Mouse (Mus musculus) T-helper 17 cell (primary cell): ENCODE measurements around the gene Gca.

ENCODE experiments used
- in situ Hi-C, 2 experiments: fragments of 300-600 bp; cut with MboI, MseI; formaldehyde crosslinking; loops; 1 replicate in 1 of 2; 2 replicates in 1 of 2; pipeline ENCODE4 v1.15.1; 2025; ENCODE audit warnings: high pct_unique_total_duplicates in 2 of 2

Gca gene

DNA sequence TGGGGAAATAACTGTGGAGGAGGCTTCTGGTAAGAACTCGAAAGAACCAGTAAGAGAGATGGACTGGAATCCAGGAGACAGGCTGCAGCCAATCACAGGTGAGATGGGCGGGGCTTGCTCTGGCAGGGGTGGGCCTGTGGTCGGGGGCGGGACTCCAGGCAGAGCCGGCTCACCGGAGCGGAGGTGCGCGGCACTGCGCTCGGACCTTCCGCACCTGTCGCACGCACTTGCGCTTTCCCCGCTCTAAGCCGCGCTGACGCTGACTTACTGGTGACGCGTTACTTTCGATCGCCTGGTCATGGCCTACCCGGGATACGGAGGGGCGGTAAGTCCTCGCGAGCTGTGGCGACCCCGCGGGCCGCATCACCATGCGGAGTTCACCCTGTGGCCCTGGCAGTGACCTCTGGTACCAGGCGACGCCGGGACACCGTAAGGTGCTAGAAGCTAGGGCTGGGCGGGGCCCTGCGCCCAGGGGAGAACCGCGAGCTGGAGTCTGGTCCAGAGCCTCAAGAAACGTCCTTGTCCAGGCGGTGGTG lies at the start of gene Gca:
Gene Gca (plus strand): TSS at position 151 of the 536 bp plus-strand sequence.
- in situ Hi-C loops = no loop called here

DNA sequence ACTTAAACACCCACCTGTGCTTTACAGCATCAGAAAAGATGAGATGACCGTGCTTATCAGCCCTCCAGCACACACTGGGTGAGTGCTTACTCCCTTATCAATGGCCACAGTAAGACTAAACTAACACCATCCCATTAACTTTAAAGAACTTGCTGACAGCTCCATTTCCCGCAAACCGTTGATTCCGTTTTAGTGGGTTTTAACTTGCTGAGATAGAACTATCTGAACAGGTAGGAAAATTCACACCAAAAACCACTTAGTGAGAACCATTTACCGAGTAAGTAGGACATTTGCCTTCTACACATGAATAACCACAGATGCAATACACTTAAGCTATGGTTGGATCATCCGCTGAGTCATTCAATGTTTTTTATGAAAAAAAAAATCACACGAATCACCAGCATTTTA lies 45.1 kb upstream of the Gca start:
- in situ Hi-C loops = no loop called here

DNA sequence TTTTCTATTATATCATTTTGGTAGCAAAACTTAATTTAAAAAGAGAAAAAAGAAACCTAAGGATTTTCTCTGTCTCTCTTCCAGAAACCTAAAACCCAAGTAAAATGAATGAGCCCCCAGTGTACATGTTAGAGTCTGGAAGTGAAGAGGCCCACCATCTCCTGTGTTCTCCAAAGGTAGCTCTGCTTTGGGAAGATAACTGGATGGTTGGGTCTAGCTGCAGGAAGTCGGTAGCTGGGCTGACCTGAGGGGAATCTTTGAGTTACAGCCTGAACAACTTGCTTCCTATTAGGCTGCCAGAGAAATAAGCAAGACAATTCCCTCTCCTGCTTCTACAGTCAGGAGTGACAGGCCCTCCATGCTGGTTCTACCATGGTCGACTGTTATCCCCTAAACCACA lies 44.4 kb upstream of the Gca start:
- in situ Hi-C loops = loop anchor here in 1 of 2 experiments (5.0 kb wide), 1 partner anchor 157 kb away; no protein-coding TSS in a partner anchor

DNA sequence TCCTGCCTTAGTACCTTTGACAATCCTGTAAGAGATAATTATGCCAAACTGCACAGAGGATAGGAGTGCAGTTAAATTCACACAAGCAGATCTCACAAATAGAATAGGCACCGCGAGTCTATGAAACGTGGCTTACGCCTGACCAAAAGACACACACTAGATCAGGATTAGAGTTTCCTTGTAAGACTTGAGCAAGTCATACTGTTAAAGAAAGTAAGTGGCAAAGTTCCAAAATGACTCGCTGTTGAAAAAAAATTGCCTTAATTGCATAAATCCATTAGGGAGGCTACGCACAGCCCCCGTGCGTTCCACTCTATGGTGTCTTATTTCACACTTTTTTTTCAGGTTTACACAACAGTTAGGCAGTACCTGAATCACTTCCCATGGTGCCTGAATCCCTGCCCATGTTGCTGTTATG lies 41.1 kb upstream of the Gca start:
- in situ Hi-C loops = loop anchor here in 1 of 2 experiments (5.0 kb wide), 1 partner anchor 161 kb away; no protein-coding TSS in a partner anchor

DNA sequence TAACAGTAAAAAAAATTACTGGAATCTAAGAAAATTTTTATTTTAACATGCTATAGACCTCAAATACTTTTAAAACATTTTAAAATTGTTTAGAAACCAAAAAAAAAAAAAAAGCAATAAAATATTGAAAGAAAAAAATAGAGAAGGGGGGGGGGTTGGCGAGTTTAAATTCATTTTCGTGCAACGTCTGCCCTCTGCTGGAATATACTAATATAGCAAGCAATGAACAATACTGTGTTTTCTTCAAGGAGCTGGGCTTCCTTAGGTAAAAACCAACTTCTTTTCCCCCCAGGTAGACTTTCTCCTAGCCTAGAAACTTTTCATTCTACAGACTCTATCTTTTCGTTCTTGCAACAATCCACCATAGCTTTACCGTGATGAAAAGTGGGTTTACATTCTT lies 36.4 kb upstream of the Gca start:
- in situ Hi-C loops = loop anchor here (5.0 to 25.0 kb wide), 4 partner anchors 165 to 815 kb away; partner anchors contain the start of gene Tbr1 (in 1 of the 2)

DNA sequence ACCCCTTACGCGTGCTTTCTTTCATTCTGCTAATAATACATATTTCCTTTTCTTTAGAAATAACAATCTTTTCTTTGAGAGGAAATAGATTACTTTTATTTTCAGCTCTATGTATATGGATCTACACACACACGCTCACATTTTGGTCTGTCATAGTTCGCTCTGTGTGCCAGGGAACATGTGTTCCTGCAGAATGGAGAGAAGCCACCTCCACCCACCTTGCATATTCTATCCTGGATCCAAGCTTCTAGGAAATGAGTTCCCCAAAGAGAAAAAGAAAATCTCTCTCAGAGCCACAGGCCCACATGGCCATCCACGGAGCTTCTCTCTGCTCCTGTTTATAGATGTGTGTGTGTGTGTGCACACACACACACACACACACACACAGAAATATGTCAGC lies 35.7 kb upstream of the Gca start:
- in situ Hi-C loops = loop anchor here (5.0 to 25.0 kb wide), 4 partner anchors 166 to 816 kb away; partner anchors contain the start of gene Tbr1 (in 1 of the 2)

DNA sequence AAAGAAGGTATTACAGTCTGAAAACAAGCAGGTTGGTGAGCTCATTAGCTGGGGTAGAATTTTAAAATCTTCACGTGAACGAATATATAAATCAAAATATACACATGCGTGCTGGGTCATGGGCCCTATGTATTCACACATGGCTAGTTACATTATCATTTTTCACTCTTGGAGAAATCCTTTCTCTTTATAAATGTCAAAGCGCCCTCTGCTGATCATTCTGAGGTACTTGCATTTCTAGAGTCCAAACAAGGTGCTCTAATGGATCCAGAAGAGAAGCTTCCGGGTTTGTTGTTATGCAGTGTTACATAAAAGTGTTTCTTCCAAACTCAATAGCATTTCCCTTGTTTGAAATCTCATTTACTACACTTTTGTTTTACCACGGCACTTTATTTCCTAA lies 33.6 kb upstream of the Gca start:
- in situ Hi-C loops = loop anchor here in 1 of 2 experiments (25.0 kb wide), 1 partner anchor 818 kb away; the partner anchor contains the start of gene Tbr1

DNA sequence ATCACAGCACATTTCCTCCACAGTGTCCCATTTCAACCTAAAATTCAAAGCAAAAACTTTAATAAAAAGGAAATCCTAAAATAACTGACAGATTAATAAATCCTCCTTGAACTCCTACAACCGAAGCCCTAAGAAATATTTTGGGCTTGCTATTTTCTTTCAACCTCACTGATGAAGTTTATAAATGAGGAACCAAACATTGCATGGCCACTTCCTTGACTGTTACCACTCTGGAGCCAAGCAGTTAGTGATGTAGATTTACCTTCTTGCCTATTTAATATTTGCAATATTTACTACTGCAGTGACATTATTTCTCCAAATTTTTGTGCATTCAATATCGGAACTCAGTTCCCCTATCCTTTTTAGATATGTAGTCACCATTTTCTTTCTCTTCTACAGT lies 24.2 kb upstream of the Gca start:
- in situ Hi-C loops = loop anchor here (5.0 to 25.0 kb wide), 3 partner anchors 245 to 828 kb away; partner anchors contain the start of gene Tbr1 (in 1 of the 2)

DNA sequence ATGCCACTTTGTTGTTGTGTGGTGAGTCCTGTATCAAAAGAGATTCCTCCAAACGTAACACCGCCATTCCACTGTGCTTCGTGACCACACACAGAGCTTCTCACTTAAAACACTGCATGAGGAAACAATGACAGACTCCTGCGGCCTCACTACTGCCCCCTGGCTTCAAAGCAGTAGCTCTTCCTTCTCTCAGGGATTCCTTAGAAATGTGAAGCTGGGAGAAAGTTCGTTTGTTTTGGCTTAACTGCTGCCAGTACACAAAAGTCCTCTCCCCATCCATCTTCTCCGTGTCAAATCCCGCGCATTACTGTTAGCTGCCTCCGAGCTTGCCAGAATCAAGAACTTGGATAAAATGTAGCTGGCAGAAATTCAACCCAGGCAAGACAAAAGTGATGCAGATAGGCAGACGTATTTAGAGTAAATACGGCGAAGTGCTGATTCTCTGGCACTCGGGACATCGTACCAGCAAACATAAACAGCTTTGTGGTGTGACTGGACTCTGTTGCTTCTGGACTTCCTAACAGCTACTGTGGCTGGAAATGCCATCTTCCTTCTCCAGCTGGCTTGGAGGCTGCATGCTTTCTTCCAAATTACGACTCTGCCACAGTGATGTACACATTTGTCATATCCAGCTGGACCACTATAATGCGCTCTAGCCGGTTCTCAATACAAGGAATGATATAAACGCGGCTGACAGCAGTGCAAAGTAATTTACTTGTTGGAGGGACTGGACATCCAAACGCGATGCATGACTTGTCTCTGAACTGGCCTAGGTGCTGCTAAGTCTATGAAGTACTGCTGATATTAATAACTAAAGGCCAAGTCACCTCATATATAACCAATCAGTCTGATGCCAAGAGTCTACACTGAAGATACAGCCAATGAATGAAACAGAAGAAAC lies 20.4 kb upstream of the Gca start:
- in situ Hi-C loops = loop anchor here (10.0 to 25.0 kb wide), 2 partner anchors 249 to 831 kb away; partner anchors contain the start of gene Tbr1 (in 1 of the 2)

DNA sequence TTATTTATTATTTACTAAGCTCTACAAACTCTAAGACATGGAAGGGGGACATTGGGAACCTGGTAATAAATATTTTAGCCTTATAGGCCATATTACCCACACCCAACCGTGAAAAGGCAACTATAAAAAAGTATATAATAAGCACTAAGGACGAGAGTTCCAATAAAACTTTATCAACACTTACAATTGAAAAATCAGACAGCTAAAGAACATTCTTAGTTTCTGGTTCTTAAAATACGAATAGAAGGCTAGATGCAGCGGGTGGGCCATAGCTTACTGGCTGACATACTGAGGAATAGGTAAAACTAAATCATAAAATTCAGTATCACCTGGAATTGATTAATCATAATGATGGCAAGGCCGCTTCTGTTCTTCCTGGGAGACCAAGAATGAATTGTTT lies 19.2 kb upstream of the Gca start:
- in situ Hi-C loops = loop anchor here (10.0 to 25.0 kb wide), 2 partner anchors 250 to 833 kb away; partner anchors contain the start of gene Tbr1 (in 1 of the 2)

DNA sequence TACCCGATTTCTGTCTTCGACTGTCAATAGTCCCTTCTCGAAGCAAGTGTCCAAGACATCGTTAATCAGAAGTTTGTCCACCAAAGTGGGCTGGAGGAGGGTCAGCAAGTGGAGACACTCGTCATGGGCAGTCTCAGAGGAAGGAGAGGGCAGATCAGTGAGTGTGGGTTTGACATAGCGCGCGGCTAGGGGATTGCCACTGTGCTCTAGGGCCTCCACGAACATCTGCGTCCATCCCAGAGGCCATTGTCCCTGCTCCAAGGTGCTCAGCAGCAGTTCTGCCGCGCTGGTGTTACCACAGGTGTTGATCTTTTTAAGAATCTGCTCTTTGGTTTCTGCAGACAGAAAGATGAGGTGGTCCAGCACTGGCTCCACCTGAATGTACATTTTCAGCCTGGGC lies 18.6 kb upstream of the Gca start:
- in situ Hi-C loops = loop anchor here (10.0 to 25.0 kb wide), 2 partner anchors 251 to 833 kb away; partner anchors contain the start of gene Tbr1 (in 1 of the 2)

DNA sequence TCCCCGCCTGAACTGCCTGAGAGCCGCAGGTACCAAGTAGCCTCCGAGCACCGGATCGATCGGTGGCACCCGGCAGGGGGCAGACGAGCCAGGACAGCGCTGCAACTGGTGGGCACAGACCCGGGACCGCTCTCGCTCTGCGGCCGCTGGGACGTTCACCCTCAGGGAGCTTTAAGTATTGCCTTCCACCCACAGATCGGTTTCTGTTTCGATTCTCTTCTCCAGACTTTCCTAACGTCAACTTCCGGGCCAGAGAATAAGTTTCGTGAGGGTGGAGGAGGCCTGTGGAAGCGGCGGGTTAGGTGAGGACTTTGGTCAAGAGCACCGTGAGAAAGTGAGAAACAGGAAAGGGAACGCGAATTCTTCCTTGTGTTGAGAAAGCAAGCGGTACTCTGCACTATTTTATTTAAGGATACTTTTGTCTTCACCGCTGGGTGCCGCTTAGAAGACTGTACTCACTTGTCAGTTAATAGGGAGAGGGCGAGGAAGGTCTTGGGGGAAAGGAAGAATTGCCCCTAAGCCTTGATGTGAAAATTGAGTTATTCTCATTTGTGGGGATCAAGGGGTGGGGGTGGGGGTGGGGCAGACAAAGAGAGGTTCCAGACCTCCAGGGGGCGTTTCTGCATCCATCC lies 18.0 kb upstream of the Gca start, which contains the start of gene Ifih1:
Gene Ifih1 (minus strand): TSS at position 242 of the 632 bp plus-strand sequence.
- in situ Hi-C loops = loop anchor here (10.0 to 25.0 kb wide), 2 partner anchors 251 to 834 kb away; partner anchors contain the start of gene Tbr1 (in 1 of the 2)

DNA sequence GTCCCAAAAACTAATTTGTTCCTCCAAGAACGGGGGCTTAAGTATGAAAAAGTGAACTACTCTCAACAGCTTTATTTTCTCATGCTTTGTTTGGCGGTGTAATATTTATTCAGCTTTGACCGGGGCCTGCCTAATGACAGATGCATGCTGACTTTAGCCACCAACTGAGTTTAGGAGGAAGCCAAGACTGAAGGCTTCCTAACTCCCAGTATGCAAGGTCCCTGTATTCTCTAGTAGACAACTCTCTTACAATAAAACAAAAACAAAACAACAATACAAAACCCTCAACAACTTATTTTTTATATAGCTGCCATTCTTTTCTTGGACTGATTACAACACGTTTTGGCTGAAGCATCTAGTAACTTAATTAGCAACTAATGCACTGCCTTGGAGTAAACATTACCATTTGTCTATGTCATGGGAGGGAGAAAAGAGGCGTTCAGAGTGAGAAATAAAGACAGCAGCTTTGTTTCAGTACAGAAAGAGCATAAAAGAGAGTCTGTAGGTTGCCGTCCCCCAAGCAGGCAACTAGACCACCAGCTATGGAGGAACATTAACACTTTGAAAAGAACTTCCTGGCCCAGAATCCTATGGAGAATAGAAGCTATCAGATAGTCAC lies 17.3 kb upstream of the Gca start:
- in situ Hi-C loops = loop anchor here (10.0 to 25.0 kb wide), 2 partner anchors 252 to 834 kb away; partner anchors contain the start of gene Tbr1 (in 1 of the 2)

DNA sequence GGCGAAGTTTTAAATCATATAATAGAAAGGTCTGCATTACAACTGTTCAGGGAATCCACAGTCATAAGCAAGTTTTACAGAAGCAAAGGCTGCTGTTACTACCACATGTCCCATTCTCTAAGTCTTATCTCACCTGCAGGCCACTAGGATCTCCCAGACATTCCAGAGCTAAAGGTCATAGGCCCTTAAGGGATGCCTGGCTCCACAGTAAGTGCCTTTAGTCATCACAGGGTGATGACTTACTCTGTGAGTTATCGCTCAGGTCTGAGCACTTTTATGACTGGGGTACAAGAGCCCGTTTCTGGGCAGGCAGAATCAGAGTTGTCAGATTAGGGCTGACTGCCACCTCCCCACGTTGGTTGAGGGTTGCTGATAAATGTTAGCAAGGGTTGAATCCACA lies 12.2 kb upstream of the Gca start:
- in situ Hi-C loops = loop anchor here in 1 of 2 experiments (10.0 kb wide), 1 partner anchor 1767 kb away; no protein-coding TSS in a partner anchor

DNA sequence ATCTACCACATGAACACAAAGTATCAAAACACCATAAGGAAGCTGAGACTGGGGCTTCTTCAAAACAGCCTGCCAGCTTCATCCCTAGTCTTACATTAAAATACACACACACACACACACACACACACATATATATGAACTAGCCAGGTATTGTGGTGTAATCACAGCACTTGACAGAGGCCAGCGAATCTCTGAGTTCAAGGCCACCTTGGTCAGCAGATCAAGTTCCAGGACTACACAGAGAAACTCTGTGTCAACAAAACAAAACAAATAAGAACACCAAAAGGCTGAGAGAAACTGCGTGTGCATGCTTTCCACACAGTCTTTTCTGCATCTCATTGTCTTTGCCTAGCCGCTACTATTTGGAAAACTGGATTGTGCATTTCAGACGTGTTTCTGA lies 11.6 kb upstream of the Gca start:
- in situ Hi-C loops = loop anchor here in 1 of 2 experiments (10.0 kb wide), 1 partner anchor 1768 kb away; no protein-coding TSS in a partner anchor

DNA sequence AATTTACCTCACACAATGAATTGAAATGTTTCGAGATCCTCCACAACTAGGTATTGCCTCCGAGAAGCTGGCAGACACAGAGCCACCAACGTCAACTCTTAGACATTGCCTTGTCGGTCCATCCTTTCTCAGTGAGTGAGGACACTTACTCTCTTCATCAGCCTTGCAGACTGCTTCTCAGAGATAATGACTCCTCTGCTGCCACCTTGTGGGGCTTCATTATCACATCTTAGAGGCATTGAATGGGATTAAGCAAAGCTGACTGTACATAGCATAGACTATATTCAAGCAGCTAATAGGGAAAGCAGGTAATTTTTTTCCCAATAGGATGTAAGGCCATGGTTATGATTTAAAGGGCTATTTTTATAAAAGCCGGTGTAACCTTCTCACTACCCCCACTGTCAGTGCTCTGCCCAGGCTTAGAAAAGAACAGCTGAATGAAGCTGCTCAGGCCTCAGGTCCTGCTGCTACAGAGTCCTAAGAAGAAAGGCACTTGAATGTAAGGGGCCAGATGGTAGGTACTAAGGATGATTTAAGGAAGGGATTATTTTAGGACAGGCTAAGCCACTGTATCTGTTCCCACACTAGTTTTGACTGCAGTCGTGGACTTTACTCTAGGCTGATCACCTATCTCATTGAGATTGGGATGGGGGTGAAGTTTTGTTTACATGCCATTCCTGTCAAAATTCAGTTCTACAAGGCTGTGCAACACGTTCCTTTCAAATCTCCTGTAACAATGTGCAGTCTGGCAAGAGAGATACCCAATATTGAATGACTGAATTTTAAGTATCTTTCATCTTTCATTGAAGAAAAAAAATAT lies 9.4 kb upstream of the Gca start:
- in situ Hi-C loops = loop anchor here in 1 of 2 experiments (10.0 kb wide), 1 partner anchor 1770 kb away; no protein-coding TSS in a partner anchor

DNA sequence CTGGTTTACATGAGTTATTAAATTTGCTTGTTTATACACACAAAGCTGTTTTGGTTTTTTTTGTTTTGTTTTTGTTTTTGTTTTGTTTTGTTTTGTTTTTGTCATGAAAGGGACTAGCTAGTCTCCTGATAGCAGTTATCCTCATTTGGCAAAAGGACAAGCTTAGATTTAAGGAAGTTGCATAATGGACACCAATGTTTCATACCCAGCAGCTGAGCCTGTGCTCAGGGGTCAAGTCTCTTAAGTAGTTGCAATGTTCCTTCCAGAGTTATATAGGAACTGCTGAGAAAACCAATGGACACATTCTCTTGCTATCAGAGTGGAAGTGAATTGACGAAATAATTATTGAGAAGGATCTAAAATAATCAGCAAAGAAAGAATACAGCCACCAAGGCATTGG lies 8.0 kb upstream of the Gca start:
- in situ Hi-C loops = loop anchor here in 1 of 2 experiments (10.0 kb wide), 1 partner anchor 1771 kb away; no protein-coding TSS in a partner anchor

DNA sequence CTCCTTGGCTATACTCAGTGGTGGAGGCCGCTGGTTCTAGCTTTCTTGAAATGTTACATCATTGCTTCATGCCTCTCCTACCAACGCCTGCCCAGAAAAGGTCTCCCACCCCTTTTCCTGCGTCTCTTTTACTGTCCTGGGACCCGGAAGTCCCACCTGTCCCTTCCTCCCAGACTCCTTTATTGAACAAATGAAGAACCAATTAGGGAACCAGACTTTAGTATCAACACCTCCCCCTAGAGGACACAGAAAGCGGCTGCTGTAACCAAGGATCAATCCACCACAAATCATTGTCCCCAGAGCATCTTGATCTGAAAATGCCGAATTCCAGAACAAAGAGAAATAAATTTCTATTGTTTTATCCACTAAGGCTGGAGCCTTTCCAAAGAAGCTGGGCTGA lies 3.5 kb upstream of the Gca start:
- in situ Hi-C loops = no loop called here

DNA sequence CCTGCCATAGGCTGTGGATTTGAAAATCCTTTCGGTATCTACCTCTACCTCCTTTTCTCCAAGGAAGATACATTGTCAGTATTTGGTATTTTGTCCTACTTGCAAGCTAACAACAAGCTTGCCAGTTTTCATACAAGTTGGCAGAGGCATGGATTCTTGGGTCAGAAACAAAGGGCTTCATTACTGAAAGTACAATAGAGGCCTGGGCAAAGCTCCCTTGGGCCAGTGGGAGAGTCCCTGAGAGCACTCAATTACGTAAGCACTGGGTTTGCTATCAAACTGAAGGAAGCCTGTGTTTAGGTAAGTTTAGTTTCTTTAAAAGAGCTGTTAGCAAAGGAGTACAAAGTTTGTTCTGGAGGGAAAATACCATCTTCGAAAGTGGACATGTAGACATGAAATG lies 1.5 kb upstream of the Gca start:
- in situ Hi-C loops = no loop called here

DNA sequence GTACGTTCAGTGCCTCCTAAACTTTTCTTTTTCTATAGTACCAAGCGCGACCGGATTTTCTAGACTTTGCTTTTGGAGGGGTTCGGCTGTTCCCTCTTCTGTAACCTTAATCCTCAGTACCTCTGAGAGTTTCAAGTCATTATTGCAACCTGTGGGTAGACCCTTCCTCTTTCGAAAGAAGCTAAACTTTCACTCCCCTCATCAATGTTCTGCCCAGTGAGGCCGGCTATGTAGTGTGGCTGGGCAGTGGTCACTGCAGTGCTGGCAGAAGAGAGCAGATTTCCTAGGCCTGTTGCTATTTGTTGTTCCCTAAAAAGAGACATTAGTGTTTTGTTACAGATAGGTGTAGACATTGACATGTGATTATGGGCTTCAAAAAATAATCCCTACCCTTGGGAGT lies 754 bp downstream of the Gca start:
- in situ Hi-C loops = no loop called here
